Mouse (Mus musculus): Measurements from ENCODE around the gene Agpat4. TPM values are rescaled to one million over a fixed set of nuclear protein-coding genes. Genes with fewer than 3 reads are reported as not detected.

Gene Agpat4
- polyA plus RNA-seq, 1 experiment from 2014 or later: 28.7 TPM

DNA sequence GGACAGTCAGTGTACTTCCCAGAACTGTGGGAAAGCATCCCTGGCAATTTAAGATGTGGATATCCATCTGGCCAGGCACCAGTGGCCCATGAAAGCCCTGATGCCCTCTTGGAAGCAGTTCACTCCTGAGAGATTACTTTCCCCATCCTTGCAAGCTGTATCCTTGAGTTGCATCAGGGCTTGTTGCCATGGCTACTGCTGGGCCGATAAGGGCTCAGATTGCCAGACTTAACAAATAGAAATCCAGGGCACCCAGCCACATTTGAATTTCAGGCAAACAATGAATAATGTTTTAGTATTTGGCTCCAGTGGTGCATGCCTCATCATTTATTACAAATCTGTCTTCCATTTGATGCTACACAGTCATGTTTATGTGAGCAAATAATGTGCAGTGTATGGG, 69.3 kb downstream of the Agpat4 start:
- 58% methylated on average over 1 of the region's 1 CpGs for WGBS (ENCODE audit: insufficient replicate concordance)
- no peak for ATAC-seq (ENCODE audit: low read depth)
- Histone ChIP-seq H3K9ac (peak overlapping the region; percentile 72), H3K9me3 (replicated peaks) (no peaks in the 10 kb centered on the region), H3K4me2 (no peak overlapping the region), H3K27me3 (no peaks in the 10 kb centered on the region), H3K36me3 (peaks cover 50% of the 10 kb centered on the region), H3K4me1 (replicated peaks) (peaks cover 88% of the 10 kb centered on the region), H3K27ac (peak overlapping the region; percentile 97), H3K4me3 (replicated peaks) (no peak overlapping the region)
- DNase-seq: no peak

DNA sequence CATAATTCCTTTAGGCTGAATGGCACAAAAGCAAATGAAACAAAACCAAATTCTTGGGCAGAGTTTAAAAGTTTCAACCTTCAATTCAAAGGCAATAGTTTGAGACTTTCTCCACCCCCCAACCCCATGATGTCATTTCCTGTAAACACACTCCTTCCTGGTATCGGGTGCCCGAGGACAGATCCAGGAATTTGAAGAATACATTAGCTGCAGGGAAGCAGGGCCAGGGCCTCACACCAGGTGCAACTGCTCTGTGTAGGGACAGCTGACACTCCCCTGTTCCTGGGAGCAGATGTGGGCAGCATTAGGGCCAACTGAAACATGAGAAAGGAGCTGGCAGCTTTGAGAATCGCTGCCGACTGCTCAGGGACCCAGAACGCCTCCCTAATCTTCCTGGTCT, 76.6 kb downstream of the Agpat4 start:
- no peak for DNase-seq
- no peaks in the 10 kb centered on the region for H3K9me3 ChIP-seq (replicated peaks)
- peaks cover 85% of the 10 kb centered on the region for H3K4me1 ChIP-seq (replicated peaks)
- H3K4me2 ChIP-seq: peak overlapping the region; percentile 39
- no peaks in the 10 kb centered on the region for H3K27me3 ChIP-seq
- peaks cover 65% of the 10 kb centered on the region for H3K36me3 ChIP-seq
- WGBS (ENCODE audit: insufficient replicate concordance): 43% methylated on average over 5 of the region's 5 CpGs
- ATAC-seq (ENCODE audit: low read depth): peak; percentile 40; the same call in 1 of the 2 replicates
- peak overlapping the region; percentile 66 for H3K9ac ChIP-seq
- peak overlapping the region; percentile 82 for H3K27ac ChIP-seq
- no peak overlapping the region for H3K4me3 ChIP-seq (replicated peaks)

DNA sequence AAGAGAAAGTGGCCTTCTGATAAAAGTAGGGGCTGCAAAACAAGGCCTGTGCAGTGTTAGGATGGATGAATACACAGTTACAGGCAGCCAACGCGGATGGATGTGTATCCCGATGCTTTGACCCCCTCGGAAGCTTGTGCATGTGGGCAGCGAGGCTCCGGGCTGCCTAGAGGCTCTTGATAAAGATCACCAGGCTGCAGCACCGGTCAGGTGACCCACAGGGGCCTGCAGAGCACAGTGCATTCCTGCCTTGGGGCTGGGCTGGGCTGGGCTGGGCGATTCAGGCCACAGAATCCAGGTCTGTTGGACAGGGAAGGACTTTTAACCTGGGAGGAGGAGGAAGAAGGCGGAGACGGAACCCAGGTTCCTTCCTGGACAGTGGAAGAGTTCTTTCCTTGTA, 77.1 kb downstream of the Agpat4 start:
- H3K27ac ChIP-seq: peak overlapping the region; percentile 82
- no peaks in the 10 kb centered on the region for H3K9me3 ChIP-seq (replicated peaks)
- DNase-seq (no peak), ATAC-seq (ENCODE audit: low read depth) (peak; percentile 59)
- no peak overlapping the region for H3K4me3 ChIP-seq (replicated peaks)
- H3K36me3 ChIP-seq: peaks cover 62% of the 10 kb centered on the region
- H3K9ac ChIP-seq: peak overlapping the region; percentile 66
- WGBS (ENCODE audit: insufficient replicate concordance): 49% methylated on average over 10 of the region's 10 CpGs
- peaks cover 85% of the 10 kb centered on the region for H3K4me1 ChIP-seq (replicated peaks)
- peak overlapping the region; percentile 39 for H3K4me2 ChIP-seq
- H3K27me3 ChIP-seq: no peaks in the 10 kb centered on the region

GRCm38 (mm10) chr17:12199933-12200332, 81.4 kb downstream of the Agpat4 start:
- Histone ChIP-seq H3K27ac (peak overlapping the region; percentile 100), H3K9ac (no peak overlapping the region), H3K27me3 (no peaks in the 10 kb centered on the region), H3K9me3 (replicated peaks) (no peaks in the 10 kb centered on the region), H3K36me3 (peaks cover 51% of the 10 kb centered on the region), H3K4me3 (replicated peaks) (no peak overlapping the region), H3K4me2 (no peak overlapping the region), H3K4me1 (replicated peaks) (peaks cover 89% of the 10 kb centered on the region)
- no peak for DNase-seq
- ATAC-seq (ENCODE audit: low read depth): no peak
- 83% methylated on average over 4 of the region's 4 CpGs for WGBS (ENCODE audit: insufficient replicate concordance)

DNA sequence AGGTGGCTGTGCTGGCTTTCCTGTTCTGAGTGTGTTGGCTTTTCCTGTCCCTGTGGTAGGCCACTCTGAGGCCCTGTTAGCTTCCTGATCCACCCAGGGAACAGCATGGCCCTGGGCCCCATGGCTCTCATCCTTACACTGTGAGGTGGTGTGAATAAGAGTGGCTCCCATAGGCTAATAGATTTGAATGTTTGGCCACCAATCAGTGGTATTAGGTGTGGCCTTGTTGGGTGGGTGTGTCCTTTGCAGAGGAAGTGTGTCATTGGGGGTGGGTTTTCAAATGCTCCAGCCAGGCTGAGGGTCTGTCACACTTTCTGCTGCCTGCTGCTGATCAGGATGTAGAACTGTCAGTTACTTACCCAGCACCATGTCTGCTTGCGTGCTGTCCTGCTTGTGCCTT, 82.6 kb downstream of the Agpat4 start:
- DNase-seq (no peak), ATAC-seq (ENCODE audit: low read depth) (no peak)
- H3K4me3 ChIP-seq (replicated peaks): no peak overlapping the region
- no peaks in the 10 kb centered on the region for H3K9me3 ChIP-seq (replicated peaks)
- WGBS (ENCODE audit: insufficient replicate concordance): 74% methylated on average over 1 of the region's 1 CpGs
- peak overlapping the region; percentile 100 for H3K27ac ChIP-seq
- no peaks in the 10 kb centered on the region for H3K27me3 ChIP-seq
- H3K36me3 ChIP-seq: peaks cover 50% of the 10 kb centered on the region
- no peak overlapping the region for H3K4me2 ChIP-seq
- peaks cover 89% of the 10 kb centered on the region for H3K4me1 ChIP-seq (replicated peaks)
- H3K9ac ChIP-seq: peak overlapping the region; percentile 88; the same call in 1 of the 2 replicates

DNA sequence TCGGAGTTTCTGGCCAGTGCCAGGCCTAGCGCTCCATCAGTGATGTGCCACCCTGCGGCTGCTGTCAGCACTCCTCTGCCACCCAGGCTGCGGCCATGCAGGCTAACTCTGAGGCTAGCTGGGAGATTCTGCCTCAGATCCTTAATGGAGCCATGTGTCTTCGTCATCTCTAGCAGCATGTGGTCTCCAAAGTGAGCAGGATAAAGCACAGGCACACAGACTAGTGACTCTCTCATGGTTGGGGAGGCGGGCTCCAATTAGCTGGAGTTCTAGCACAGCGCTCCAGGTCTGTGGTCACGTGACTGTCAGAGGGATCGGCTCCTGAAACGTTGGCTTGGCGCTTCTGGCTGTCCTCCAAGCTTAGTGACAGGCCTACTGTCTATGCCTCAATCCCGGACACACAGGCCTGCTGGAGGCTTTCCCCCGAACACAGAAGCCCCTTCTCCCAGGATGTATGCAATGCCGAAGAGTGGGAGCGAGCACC, 85.0 kb downstream of the Agpat4 start:
- no peaks in the 10 kb centered on the region for H3K9me3 ChIP-seq (replicated peaks)
- H3K4me2 ChIP-seq: peak overlapping the region; percentile 74
- 82% methylated on average over 15 of the region's 15 CpGs for WGBS (ENCODE audit: insufficient replicate concordance)
- H3K27ac ChIP-seq: peak overlapping the region; percentile 100
- DNase-seq (no peak), ATAC-seq (ENCODE audit: low read depth) (no peak)
- peaks cover 97% of the 10 kb centered on the region for H3K4me1 ChIP-seq (replicated peaks)
- H3K4me3 ChIP-seq (replicated peaks): no peak overlapping the region
- peak overlapping the region; percentile 88 for H3K9ac ChIP-seq
- peaks cover 29% of the 10 kb centered on the region for H3K36me3 ChIP-seq
- no peaks in the 10 kb centered on the region for H3K27me3 ChIP-seq

GRCm38 (mm10) chr17:12204246-12204645, 85.7 kb downstream of the Agpat4 start:
- 29% methylated on average over 3 of the region's 3 CpGs for WGBS (ENCODE audit: insufficient replicate concordance)

DNA sequence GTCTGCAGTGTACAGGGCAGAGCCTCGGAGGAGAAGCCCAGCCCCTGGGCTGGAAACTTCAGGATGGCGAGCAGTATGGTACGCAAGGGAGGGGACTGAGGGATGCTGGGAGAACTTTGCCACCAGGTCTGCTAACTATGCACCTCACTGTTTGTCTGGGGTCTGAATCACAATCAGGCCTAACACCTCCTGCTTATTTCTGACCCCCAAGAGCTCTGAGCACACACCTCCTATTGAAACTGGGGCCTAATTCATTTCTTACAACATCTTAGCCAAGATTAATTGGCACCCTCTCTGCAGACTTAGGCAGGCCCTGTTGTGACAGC, 86.1 kb downstream of the Agpat4 start:
- ATAC-seq (ENCODE audit: low read depth) (peak; percentile 15), DNase-seq (no peak)
- H3K36me3 ChIP-seq: peaks cover 25% of the 10 kb centered on the region
- 0 out of 2 replicates have a peak overlapping the region, but pooled peaks have one; percentile 8 for H3K4me3 ChIP-seq (replicated peaks)
- peak overlapping the region; percentile 74 for H3K4me2 ChIP-seq
- no peaks in the 10 kb centered on the region for H3K9me3 ChIP-seq (replicated peaks)
- H3K9ac ChIP-seq: peak overlapping the region; percentile 88
- H3K27me3 ChIP-seq: no peaks in the 10 kb centered on the region
- peak overlapping the region; percentile 100 for H3K27ac ChIP-seq
- WGBS (ENCODE audit: insufficient replicate concordance): 35% methylated on average over 3 of the region's 3 CpGs
- peaks cover 100% of the 10 kb centered on the region for H3K4me1 ChIP-seq (replicated peaks)

More at GRCm38 (mm10) chr17:12204246-12204645, 85.7 kb downstream of the Agpat4 start:
- H3K4me1 ChIP-seq (replicated peaks): peaks cover 99% of the 10 kb centered on the region
- H3K36me3 ChIP-seq: peaks cover 25% of the 10 kb centered on the region
- H3K9me3 ChIP-seq (replicated peaks): no peaks in the 10 kb centered on the region
- H3K27me3 ChIP-seq: no peaks in the 10 kb centered on the region
- 0 out of 2 replicates have a peak overlapping the region, but pooled peaks have one; percentile 8 for H3K4me3 ChIP-seq (replicated peaks)
- peak overlapping the region; percentile 88 for H3K9ac ChIP-seq
- DNase-seq (peak; percentile 69), ATAC-seq (ENCODE audit: low read depth) (no peak)
- peak overlapping the region; percentile 74 for H3K4me2 ChIP-seq
- peak overlapping the region; percentile 100 for H3K27ac ChIP-seq

- Histone ChIP-seq H3K36me3 (peaks cover 25% of the 10 kb centered on the region), H3K4me3 (replicated peaks) (peak overlapping the region; percentile 43; the same call in 1 of the 2 replicates), H3K27ac (peak overlapping the region; percentile 100), H3K4me2 (peak overlapping the region; percentile 74), H3K9me3 (replicated peaks) (no peaks in the 10 kb centered on the region), H3K27me3 (no peaks in the 10 kb centered on the region), H3K4me1 (replicated peaks) (peaks cover 100% of the 10 kb centered on the region), H3K9ac (peak overlapping the region; percentile 88)
- peak; percentile 92 for DNase-seq
- WGBS (ENCODE audit: insufficient replicate concordance): 12% methylated on average over 10 of the region's 10 CpGs
- peak; percentile 83 for ATAC-seq (ENCODE audit: low read depth)
Measured at GRCm38 (mm10) chr17:12205015-12205693, 86.7 kb downstream of the Agpat4 start.

DNA sequence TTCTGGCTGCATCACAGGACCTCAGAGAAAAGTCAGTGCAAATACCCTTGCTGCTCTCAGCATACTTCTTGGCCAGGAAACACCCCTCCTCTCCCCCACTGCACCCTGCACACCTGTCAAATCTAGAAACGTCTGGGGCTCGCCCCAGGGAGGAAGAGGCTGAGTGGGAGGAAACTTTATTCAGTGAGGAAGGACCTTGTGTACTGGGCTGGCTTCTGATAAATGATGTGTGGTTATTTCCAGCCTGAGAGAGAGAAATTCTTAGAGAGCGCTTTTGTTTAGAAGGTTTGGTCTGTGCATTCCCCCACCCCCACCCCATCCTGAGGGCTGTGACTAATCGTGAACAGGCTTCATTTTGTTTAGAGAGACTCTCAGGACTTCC, 87.2 kb downstream of the Agpat4 start:
- Histone ChIP-seq H3K27ac (peak overlapping the region; percentile 100), H3K9ac (peak overlapping the region; percentile 88), H3K4me3 (replicated peaks) (peak overlapping the region; percentile 43), H3K4me2 (peak overlapping the region; percentile 74), H3K9me3 (replicated peaks) (no peaks in the 10 kb centered on the region), H3K27me3 (no peaks in the 10 kb centered on the region), H3K36me3 (peaks cover 29% of the 10 kb centered on the region), H3K4me1 (replicated peaks) (peaks cover 100% of the 10 kb centered on the region)
- peak; percentile 70 for DNase-seq
- WGBS (ENCODE audit: insufficient replicate concordance): 11% methylated on average over 4 of the region's 4 CpGs
- ATAC-seq (ENCODE audit: low read depth): no peak

GRCm38 (mm10) chr17:12206248-12206647, 87.7 kb downstream of the Agpat4 start:
- peaks cover 98% of the 10 kb centered on the region for H3K4me1 ChIP-seq (replicated peaks)
- peak overlapping the region; percentile 100 for H3K27ac ChIP-seq
- H3K4me3 ChIP-seq (replicated peaks): peak overlapping the region; percentile 43
- no peaks in the 10 kb centered on the region for H3K9me3 ChIP-seq (replicated peaks)
- peaks cover 34% of the 10 kb centered on the region for H3K36me3 ChIP-seq
- ATAC-seq (ENCODE audit: low read depth): peak; percentile 52
- peak; percentile 78 for DNase-seq
- peak overlapping the region; percentile 74 for H3K4me2 ChIP-seq
- H3K9ac ChIP-seq: peak overlapping the region; percentile 88
- whole genome bisulfite sequencing (ENCODE audit: insufficient replicate concordance): 6% methylated on average over 3 of the region's 3 CpGs
- no peaks in the 10 kb centered on the region for H3K27me3 ChIP-seq

Measured in liver, embryonic 13.5 days (tissue).